Mouse (Mus musculus): ENCODE results near the gene Zbtb5. TPM values are rescaled to one million over a fixed set of nuclear protein-coding genes. Genes with fewer than 3 reads are reported as not detected.

Zbtb5 gene
- total and polyA plus RNA-seq, 3 experiments, result 2.6 to 9.8 (median 9.7) TPM

DNA sequence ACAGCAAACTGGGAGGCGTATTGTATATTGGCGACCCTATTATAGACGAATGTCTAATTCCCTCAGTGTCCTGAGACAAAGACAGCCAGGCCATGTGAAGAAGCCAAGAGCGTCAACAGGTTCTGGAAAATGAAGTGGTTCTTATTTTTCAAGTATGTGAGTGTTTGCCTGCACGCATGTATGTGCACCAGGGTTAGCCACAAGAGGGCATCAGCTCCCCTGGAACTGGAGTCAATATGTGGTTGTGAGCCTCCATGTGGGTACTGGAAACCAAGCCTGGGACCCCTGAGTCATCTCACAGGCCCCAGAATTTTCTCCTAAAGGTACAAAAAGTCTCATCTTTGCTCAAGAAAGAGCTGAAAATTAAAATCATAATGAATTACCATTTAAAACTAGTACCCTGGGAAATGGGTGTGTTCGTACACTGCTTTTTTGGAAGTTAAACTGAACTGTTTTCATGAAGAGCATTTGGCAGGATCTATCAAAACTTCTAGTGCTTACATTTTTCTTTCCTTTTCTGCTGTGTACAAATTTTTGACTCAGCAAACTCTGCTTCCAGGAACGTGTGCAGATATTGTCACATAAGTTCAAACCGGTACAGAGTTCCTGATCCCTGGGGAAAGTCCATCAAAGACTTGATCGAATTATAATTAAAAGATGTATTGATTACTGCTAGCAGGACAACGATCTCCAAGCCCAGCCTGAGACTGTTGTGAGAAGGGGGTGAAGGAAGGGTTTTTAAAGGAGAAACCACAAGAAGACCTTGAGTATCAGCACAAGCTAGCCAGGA, 35.1 kb downstream of the Zbtb5 start:
- Histone ChIP-seq H3K9me3 (replicated peaks) (peaks cover 5% of the 10 kb centered on the region), H3K27me3 (ENCODE audit: insufficient read depth, low read length) (peaks cover 2% of the 10 kb centered on the region; the same call in 1 of the 2 replicates), H3K4me3 (ENCODE audit: low read depth, low read length) (no peak overlapping the region), H3K4me1 (ENCODE audit: insufficient read depth, low read depth, low read length) (peaks cover 38% of the 10 kb centered on the region), H3K36me3 (replicated peaks) (no peaks in the 10 kb centered on the region)
- DNase-seq (ENCODE audit: low spot score) (no peak), ATAC-seq (ENCODE audit: extremely low read depth, insufficient number of reproducible peaks, low FRiP score, poor library complexity, severe bottlenecking) (no peak)
- TF ChIP-seq CTCF (IDR thresholded peaks at IDR 0.05; ENCODE audit: low read depth, low read length), result no peak
- no peak for TF ChIP-seq POLR2AphosphoS5 (IDR thresholded peaks at IDR 0.05; ENCODE audit: insufficient replicate concordance, low read depth, low read length)
- TF ChIP-seq GATA1 (IDR thresholded peaks at IDR 0.05; ENCODE audit: borderline replicate concordance, low read length), result no peak
- no peak for TF ChIP-seq GATA2 (IDR thresholded peaks at IDR 0.05; ENCODE audit: borderline replicate concordance, low read depth, low read length)
- TF ChIP-seq TAL1 (conservative IDR thresholded peaks at IDR 0.05; ENCODE audit: low read depth, low read length), result no peak

DNA sequence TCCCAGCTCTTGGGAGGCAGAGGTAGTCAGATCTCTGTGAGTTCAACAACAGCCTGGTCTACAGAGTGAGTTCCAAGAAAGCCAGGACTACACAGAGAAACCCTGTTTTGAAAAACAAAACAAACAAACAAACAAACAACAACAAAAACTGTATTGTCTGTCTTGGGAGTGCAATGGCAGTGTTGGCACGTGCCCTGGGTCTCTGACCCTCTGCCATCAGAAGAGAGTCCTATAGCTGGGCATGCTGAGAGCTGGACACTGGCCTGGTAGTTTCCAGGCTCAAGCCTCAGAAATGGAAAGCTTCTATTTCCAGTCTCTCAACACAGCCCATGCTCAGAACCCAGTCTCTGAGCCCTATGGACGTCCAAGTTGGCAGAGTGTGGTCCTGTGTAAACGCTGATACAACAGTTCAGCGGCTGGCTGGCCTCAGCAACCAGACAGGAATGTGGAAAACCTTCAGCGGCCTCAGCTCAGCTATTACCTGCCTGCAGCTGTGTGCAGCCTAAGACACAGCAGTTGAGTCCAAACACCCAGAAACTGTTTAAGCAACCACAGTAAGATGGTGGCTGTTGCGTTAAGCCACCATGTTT, 36.1 kb downstream of the Zbtb5 start:
- peaks cover 5% of the 10 kb centered on the region for H3K9me3 ChIP-seq (replicated peaks)
- H3K4me1 ChIP-seq (ENCODE audit: insufficient read depth, low read depth, low read length), result peaks cover 38% of the 10 kb centered on the region
- TF ChIP-seq CTCF (IDR thresholded peaks at IDR 0.05; ENCODE audit: low read depth, low read length), result no peak
- TF ChIP-seq GATA2 (IDR thresholded peaks at IDR 0.05; ENCODE audit: borderline replicate concordance, low read depth, low read length), result no peak
- TF ChIP-seq TAL1 (conservative IDR thresholded peaks at IDR 0.05; ENCODE audit: low read depth, low read length), result no peak
- no peak for TF ChIP-seq POLR2AphosphoS5 (IDR thresholded peaks at IDR 0.05; ENCODE audit: insufficient replicate concordance, low read depth, low read length)
- no peak for TF ChIP-seq GATA1 (IDR thresholded peaks at IDR 0.05; ENCODE audit: borderline replicate concordance, low read length)
- no peak for DNase-seq (ENCODE audit: low spot score)
- no peak for ATAC-seq (ENCODE audit: extremely low read depth, insufficient number of reproducible peaks, low FRiP score, poor library complexity, severe bottlenecking)
- no peak overlapping the region for H3K4me3 ChIP-seq (ENCODE audit: low read depth, low read length)
- peaks cover 4% of the 10 kb centered on the region; the same call in 1 of the 2 replicates for H3K27me3 ChIP-seq (ENCODE audit: insufficient read depth, low read length)
- no peaks in the 10 kb centered on the region for H3K36me3 ChIP-seq (replicated peaks)

- no peaks in the 10 kb centered on the region for H3K36me3 ChIP-seq (replicated peaks)
- H3K9me3 ChIP-seq (replicated peaks), result peaks cover 5% of the 10 kb centered on the region
- TF ChIP-seq GATA1 (IDR thresholded peaks at IDR 0.05; ENCODE audit: borderline replicate concordance, low read length) (no peak), TAL1 (conservative IDR thresholded peaks at IDR 0.05; ENCODE audit: low read depth, low read length) (no peak), GATA2 (IDR thresholded peaks at IDR 0.05; ENCODE audit: borderline replicate concordance, low read depth, low read length) (no peak), CTCF (IDR thresholded peaks at IDR 0.05; ENCODE audit: low read depth, low read length) (no peak), POLR2AphosphoS5 (IDR thresholded peaks at IDR 0.05; ENCODE audit: insufficient replicate concordance, low read depth, low read length) (no peak)
- ATAC-seq (ENCODE audit: extremely low read depth, insufficient number of reproducible peaks, low FRiP score, poor library complexity, severe bottlenecking) (no peak), DNase-seq (ENCODE audit: low spot score) (no peak)
- peaks cover 40% of the 10 kb centered on the region for H3K4me1 ChIP-seq (ENCODE audit: insufficient read depth, low read depth, low read length)
- no peak overlapping the region for H3K4me3 ChIP-seq (ENCODE audit: low read depth, low read length)
- peaks cover 11% of the 10 kb centered on the region; the same call in 1 of the 2 replicates for H3K27me3 ChIP-seq (ENCODE audit: insufficient read depth, low read length)
These were observed 37.9 kb downstream of the Zbtb5 start for GRCm38 (mm10) chr4:44974331-44974730.

GRCm38 (mm10) chr4:44973871-44974270, 38.3 kb downstream of the Zbtb5 start:
- ATAC-seq (ENCODE audit: extremely low read depth, insufficient number of reproducible peaks, low FRiP score, poor library complexity, severe bottlenecking), result no peak
- Histone ChIP-seq H3K4me1 (ENCODE audit: insufficient read depth, low read depth, low read length) (peaks cover 41% of the 10 kb centered on the region), H3K4me3 (ENCODE audit: low read depth, low read length) (peak overlapping the region; percentile 28; the same call in 1 of the 2 replicates), H3K9me3 (replicated peaks) (peaks cover 5% of the 10 kb centered on the region), H3K27me3 (ENCODE audit: insufficient read depth, low read length) (peaks cover 15% of the 10 kb centered on the region; the same call in 1 of the 2 replicates), H3K36me3 (replicated peaks) (no peaks in the 10 kb centered on the region)
- DNase-seq (ENCODE audit: low spot score), result no peak
- TF ChIP-seq CTCF (IDR thresholded peaks at IDR 0.05; ENCODE audit: low read depth, low read length), result no peak
- TF ChIP-seq TAL1 (conservative IDR thresholded peaks at IDR 0.05; ENCODE audit: low read depth, low read length), result no peak
- no peak for TF ChIP-seq POLR2AphosphoS5 (IDR thresholded peaks at IDR 0.05; ENCODE audit: insufficient replicate concordance, low read depth, low read length)
- TF ChIP-seq GATA1 (IDR thresholded peaks at IDR 0.05; ENCODE audit: borderline replicate concordance, low read length), result no peak

DNA sequence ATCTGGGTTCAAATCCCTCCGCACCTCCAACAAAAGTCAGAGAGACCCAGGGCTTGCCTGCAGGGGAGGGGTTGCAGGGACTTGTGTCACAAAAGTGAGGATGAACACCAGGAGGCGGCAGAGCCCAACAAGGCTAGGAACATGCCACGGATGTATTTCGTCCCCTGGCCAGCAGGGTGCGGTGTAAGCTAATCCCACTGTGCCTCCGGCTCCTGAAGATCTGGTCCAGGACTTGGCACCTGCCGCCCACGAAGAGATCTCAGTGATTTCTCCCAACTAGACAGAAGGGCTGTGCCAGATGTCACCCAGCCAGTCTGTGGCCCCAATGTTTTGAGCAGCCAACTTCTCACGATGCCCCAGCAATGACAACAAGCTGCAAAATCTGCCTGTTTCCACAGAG, 38.8 kb downstream of the Zbtb5 start:
- peak; percentile 65 for ATAC-seq (ENCODE audit: extremely low read depth, insufficient number of reproducible peaks, low FRiP score, poor library complexity, severe bottlenecking)

GRCm38 (mm10) chr4:44970612-44971110, 41.6 kb downstream of the Zbtb5 start:
- TF ChIP-seq GATA1 (IDR thresholded peaks at IDR 0.05; ENCODE audit: borderline replicate concordance, low read length) (no peak), POLR2AphosphoS5 (IDR thresholded peaks at IDR 0.05; ENCODE audit: insufficient replicate concordance, low read depth, low read length) (no peak), GATA2 (IDR thresholded peaks at IDR 0.05; ENCODE audit: borderline replicate concordance, low read depth, low read length) (no peak), CTCF (IDR thresholded peaks at IDR 0.05; ENCODE audit: low read depth, low read length) (peak; percentile 69; the same call in 1 of the 2 replicates)
- DNase-seq (ENCODE audit: low spot score) (peak; percentile 56), ATAC-seq (ENCODE audit: extremely low read depth, insufficient number of reproducible peaks, low FRiP score, poor library complexity, severe bottlenecking) (peak; percentile 36)
- Histone ChIP-seq H3K4me3 (ENCODE audit: low read depth, low read length) (no peak overlapping the region), H3K36me3 (replicated peaks) (no peaks in the 10 kb centered on the region), H3K9me3 (replicated peaks) (peaks cover 2% of the 10 kb centered on the region; the same call in 1 of the 2 replicates), H3K4me1 (ENCODE audit: insufficient read depth, low read depth, low read length) (peaks cover 60% of the 10 kb centered on the region), H3K27me3 (ENCODE audit: insufficient read depth, low read length) (peaks cover 27% of the 10 kb centered on the region)

More for the DNA sequence above, 38.8 kb downstream of the Zbtb5 start:
- peaks cover 19% of the 10 kb centered on the region; the same call in 1 of the 2 replicates for H3K27me3 ChIP-seq (ENCODE audit: insufficient read depth, low read length)
- H3K4me3 ChIP-seq (ENCODE audit: low read depth, low read length), result peak overlapping the region; percentile 28; the same call in 1 of the 2 replicates
- TF ChIP-seq CTCF (IDR thresholded peaks at IDR 0.05; ENCODE audit: low read depth, low read length) (peak; percentile 96), GATA1 (IDR thresholded peaks at IDR 0.05; ENCODE audit: borderline replicate concordance, low read length) (no peak)
- no peaks in the 10 kb centered on the region for H3K36me3 ChIP-seq (replicated peaks)
- peaks cover 45% of the 10 kb centered on the region for H3K4me1 ChIP-seq (ENCODE audit: insufficient read depth, low read depth, low read length)
- H3K9me3 ChIP-seq (replicated peaks), result peaks cover 5% of the 10 kb centered on the region
- peak; percentile 66 for DNase-seq (ENCODE audit: low spot score)
